ENCODE assay signal across 8 mouse cellular contexts in genomic region chr1:87273514-87273942, GRCm38 (mm10). TPM values are rescaled to one million over a fixed set of nuclear protein-coding genes. Genes with fewer than 3 reads are reported as not detected.
DNase-seq lines count a peak whose midpoint lies in the region; ATAC-seq and TF ChIP-seq lines count a peak whose summit lies in the region.

No protein-coding gene starts in this region.

- ATAC-seq in frontal cortex, adult (ENCODE audit: low TSS enrichment), result peak; percentile 72
- ATAC-seq in midbrain, postnatal 0 days (ENCODE audit: low FRiP score), result peak; percentile 51; the same call in 1 of the 2 replicates
- no peak for ATAC-seq in midbrain, embryonic 14.5 days (ENCODE audit: low FRiP score, low TSS enrichment)
- ATAC-seq in embryonic facial prominence, embryonic 14.5 days (ENCODE audit: low read depth), result no peak
- no peak for ATAC-seq in liver, postnatal 0 days

- no peak for TF ChIP-seq CTCF in midbrain, postnatal 0 days (IDR thresholded peaks at IDR 0.05)
- TF ChIP-seq CTCF in liver, postnatal 0 days (IDR thresholded peaks at IDR 0.05; ENCODE audit: low read depth), result no peak

- H3K27ac ChIP-seq in midbrain, postnatal 0 days (ENCODE audit: low read depth, low read length), result no peak overlapping the region
- no peak overlapping the region for H3K27ac ChIP-seq in midbrain, embryonic 14.5 days (replicated peaks; ENCODE audit: low read depth, low read length)
- H3K27ac ChIP-seq in embryonic facial prominence, embryonic 14.5 days (replicated peaks; ENCODE audit: low read depth, low read length), result peak overlapping the region; percentile 15; the same call in 1 of the 2 replicates
- H3K27ac ChIP-seq in liver, postnatal 0 days (ENCODE audit: low read depth), result no peak overlapping the region

- H3K4me1 ChIP-seq in midbrain, postnatal 0 days (ENCODE audit: insufficient read depth, low read length), result peaks cover 7% of the 10 kb centered on the region; the same call in 1 of the 2 replicates
- peaks cover 5% of the 10 kb centered on the region; the same call in 1 of the 2 replicates for H3K4me1 ChIP-seq in midbrain, embryonic 14.5 days (ENCODE audit: control insufficient read depth, insufficient read depth, low read length)
- peaks cover 30% of the 10 kb centered on the region for H3K4me1 ChIP-seq in embryonic facial prominence, embryonic 14.5 days (ENCODE audit: control insufficient read depth, insufficient read depth, low read length)
- H3K4me1 ChIP-seq in liver, postnatal 0 days (ENCODE audit: insufficient read depth), result no peaks in the 10 kb centered on the region

- H3K9me3 ChIP-seq in midbrain, postnatal 0 days (ENCODE audit: low read length), result no peaks in the 10 kb centered on the region
- no peaks in the 10 kb centered on the region for H3K9me3 ChIP-seq in midbrain, embryonic 14.5 days (ENCODE audit: control insufficient read depth, low read length)
- H3K9me3 ChIP-seq in embryonic facial prominence, embryonic 14.5 days (ENCODE audit: control insufficient read depth, low read length), result no peaks in the 10 kb centered on the region
- H3K9me3 ChIP-seq in liver, postnatal 0 days (ENCODE audit: low read length), result no peaks in the 10 kb centered on the region

- no peak for DNase-seq in frontal cortex, postnatal 14 days (ENCODE audit: low spot score in 2 of 2)
- DNase-seq in midbrain, postnatal 0 days (ENCODE audit: low spot score), result peak; percentile 83
- DNase-seq in midbrain, embryonic 14.5 days, result no peak
- DNase-seq in embryonic facial prominence, embryonic 14.5 days (ENCODE audit: low spot score), result peak; percentile 40
- DNase-seq in left cerebral cortex, postnatal 4 days, result peak; percentile 83
- DNase-seq in liver, postnatal 0 days, result no peak
- no peak for DNase-seq in thymus, postnatal 25 days

- H3K9ac ChIP-seq in midbrain, postnatal 0 days (replicated peaks; ENCODE audit: low read length, poor library complexity, severe bottlenecking), result no peak overlapping the region
- H3K9ac ChIP-seq in midbrain, embryonic 14.5 days (replicated peaks; ENCODE audit: low read length), result no peak overlapping the region
- no peak overlapping the region for H3K9ac ChIP-seq in embryonic facial prominence, embryonic 14.5 days (ENCODE audit: low read depth, low read length)
- H3K9ac ChIP-seq in liver, postnatal 0 days (replicated peaks), result no peak overlapping the region

- TF ChIP-seq EP300 in liver, postnatal 0 days (IDR thresholded peaks at IDR 0.05; ENCODE audit: low read depth), result no peak

- H3K4me3 ChIP-seq in midbrain, postnatal 0 days (ENCODE audit: low read depth, low read length), result no peak overlapping the region
- H3K4me3 ChIP-seq in midbrain, embryonic 14.5 days (replicated peaks; ENCODE audit: low read depth, low read length), result no peak overlapping the region
- no peak overlapping the region for H3K4me3 ChIP-seq in embryonic facial prominence, embryonic 14.5 days (ENCODE audit: low read depth, low read length)
- H3K4me3 ChIP-seq in liver, postnatal 0 days (ENCODE audit: low read depth, low read length), result no peak overlapping the region

- 74% methylated on average over 3 of the region's 3 CpGs for WGBS in midbrain, postnatal 0 days
- 70% methylated on average over 3 of the region's 3 CpGs for WGBS in midbrain, embryonic 14.5 days
- 54% methylated on average over 3 of the region's 3 CpGs for WGBS in embryonic facial prominence, embryonic 14.5 days
- 87% methylated on average over 3 of the region's 3 CpGs for WGBS in liver, postnatal 0 days (ENCODE audit: insufficient replicate concordance)

- no peaks in the 10 kb centered on the region for H3K36me3 ChIP-seq in midbrain, postnatal 0 days (ENCODE audit: insufficient read depth, low read length)
- no peaks in the 10 kb centered on the region for H3K36me3 ChIP-seq in midbrain, embryonic 14.5 days (ENCODE audit: control insufficient read depth, insufficient read depth, low read length)
- H3K36me3 ChIP-seq in embryonic facial prominence, embryonic 14.5 days (ENCODE audit: control insufficient read depth, insufficient read depth, low read length), result no peaks in the 10 kb centered on the region
- no peaks in the 10 kb centered on the region for H3K36me3 ChIP-seq in liver, postnatal 0 days (replicated peaks; ENCODE audit: insufficient read depth, low read length)

- no peak overlapping the region for H3K4me2 ChIP-seq in midbrain, postnatal 0 days (ENCODE audit: low read depth, low read length, poor library complexity, severe bottlenecking)
- no peak overlapping the region for H3K4me2 ChIP-seq in midbrain, embryonic 14.5 days (ENCODE audit: low read length)
- H3K4me2 ChIP-seq in embryonic facial prominence, embryonic 14.5 days (ENCODE audit: low read depth, low read length), result no peak overlapping the region
- H3K4me2 ChIP-seq in liver, postnatal 0 days (ENCODE audit: low read depth, low read length), result no peak overlapping the region

- no peaks in the 10 kb centered on the region for H3K27me3 ChIP-seq in midbrain, postnatal 0 days (ENCODE audit: insufficient read depth, low read length)
- no peaks in the 10 kb centered on the region for H3K27me3 ChIP-seq in midbrain, embryonic 14.5 days (ENCODE audit: control insufficient read depth, insufficient read depth, low read length)
- H3K27me3 ChIP-seq in embryonic facial prominence, embryonic 14.5 days (replicated peaks; ENCODE audit: control insufficient read depth, insufficient read depth, low read length), result 0 out of 2 replicates have a peak, but pooled peaks cover under 1% of the 10 kb centered on the region
- no peaks in the 10 kb centered on the region for H3K27me3 ChIP-seq in liver, postnatal 0 days (ENCODE audit: insufficient read depth, low read length)

- intact Hi-C loops in left cerebral cortex, postnatal 4 days (cut with DNase I), result no loop called here

RNA-seq across cellular contexts. Expression of gene Efhd1, which starts 9.4 kb away (rescaled TPM):
- total RNA-seq in midbrain, postnatal 0 days (2014; rRNA removed), result 4.2 and 7.8 TPM in 2 replicates
- 1.7 and 2.6 TPM in 2 replicates for polyA plus RNA-seq in midbrain, postnatal 0 days (2015; fragmentation: Nextera tagmentation; extraction: Ambion mirVana)
- polyA plus RNA-seq in midbrain, embryonic 14.5 days (2014; fragmentation: Nextera tagmentation; extraction: Ambion mirVana), result 1.8 and 1.9 TPM in 2 replicates
- polyA plus RNA-seq in embryonic facial prominence, embryonic 14.5 days (2014; fragmentation: Nextera tagmentation; extraction: Ambion mirVana), result 4.3 and 6.4 TPM in 2 replicates
- 1 to 10 TPM; 1.5 to 2.0 TPM for total RNA-seq in left cerebral cortex, postnatal 4 days (2021)
- 0.24 and 0.26 TPM in 2 replicates for polyA plus RNA-seq in liver, postnatal 0 days (2015; fragmentation: Nextera tagmentation; extraction: Ambion mirVana)

RNA-seq across cellular contexts. Expression of gene Gigyf2, which starts 53.3 kb away (rescaled TPM):
- total RNA-seq in midbrain, postnatal 0 days (2014; rRNA removed), result 69.0 and 75.0 TPM in 2 replicates
- 45.4 and 46.4 TPM in 2 replicates for polyA plus RNA-seq in midbrain, postnatal 0 days (2015; fragmentation: Nextera tagmentation; extraction: Ambion mirVana)
- 69.0 and 70.9 TPM in 2 replicates for polyA plus RNA-seq in midbrain, embryonic 14.5 days (2014; fragmentation: Nextera tagmentation; extraction: Ambion mirVana)
- polyA plus RNA-seq in embryonic facial prominence, embryonic 14.5 days (2014; fragmentation: Nextera tagmentation; extraction: Ambion mirVana), result 41.6 and 46.8 TPM in 2 replicates
- 10 to 100 TPM; 85.4 to 94.2 TPM for total RNA-seq in left cerebral cortex, postnatal 4 days (2021)
- polyA plus RNA-seq in liver, postnatal 0 days (2015; fragmentation: Nextera tagmentation; extraction: Ambion mirVana), result 12.1 and 13.3 TPM in 2 replicates

RNA-seq across cellular contexts. Expression of gene Eif4e2, which starts 59.8 kb away (rescaled TPM):
- total RNA-seq in midbrain, postnatal 0 days (2014; rRNA removed), result 64.5 and 78.8 TPM in 2 replicates
- polyA plus RNA-seq in midbrain, postnatal 0 days (2015; fragmentation: Nextera tagmentation; extraction: Ambion mirVana), result 91.0 and 92.7 TPM in 2 replicates
- 53.5 and 75.5 TPM in 2 replicates for polyA plus RNA-seq in midbrain, embryonic 14.5 days (2014; fragmentation: Nextera tagmentation; extraction: Ambion mirVana)
- polyA plus RNA-seq in embryonic facial prominence, embryonic 14.5 days (2014; fragmentation: Nextera tagmentation; extraction: Ambion mirVana), result 133 and 136 TPM in 2 replicates
- total RNA-seq in left cerebral cortex, postnatal 4 days (2021), result 10 to 100 TPM; 92.6 to 92.8 TPM
- 84.7 and 91.7 TPM in 2 replicates for polyA plus RNA-seq in liver, postnatal 0 days (2015; fragmentation: Nextera tagmentation; extraction: Ambion mirVana)

Comparison
In these comparisons a context has a peak if more than half of its experiments do, and no peak if none do; other contexts are left out.
1. ATAC-seq: peak in frontal cortex, adult (single experiment) and midbrain, postnatal 0 days (single experiment); none in midbrain, embryonic 14.5 days (single experiment), embryonic facial prominence, embryonic 14.5 days (single experiment) and liver, postnatal 0 days (single experiment).
2. DNase-seq: peak in midbrain, postnatal 0 days (single experiment), embryonic facial prominence, embryonic 14.5 days (single experiment) and left cerebral cortex, postnatal 4 days (single experiment); none in frontal cortex, postnatal 14 days (0 of 2), midbrain, embryonic 14.5 days (single experiment), liver, postnatal 0 days (single experiment) and thymus, postnatal 25 days (single experiment).